ENCODE assay signal across 1 mouse cellular context in the genomic region with DNA sequence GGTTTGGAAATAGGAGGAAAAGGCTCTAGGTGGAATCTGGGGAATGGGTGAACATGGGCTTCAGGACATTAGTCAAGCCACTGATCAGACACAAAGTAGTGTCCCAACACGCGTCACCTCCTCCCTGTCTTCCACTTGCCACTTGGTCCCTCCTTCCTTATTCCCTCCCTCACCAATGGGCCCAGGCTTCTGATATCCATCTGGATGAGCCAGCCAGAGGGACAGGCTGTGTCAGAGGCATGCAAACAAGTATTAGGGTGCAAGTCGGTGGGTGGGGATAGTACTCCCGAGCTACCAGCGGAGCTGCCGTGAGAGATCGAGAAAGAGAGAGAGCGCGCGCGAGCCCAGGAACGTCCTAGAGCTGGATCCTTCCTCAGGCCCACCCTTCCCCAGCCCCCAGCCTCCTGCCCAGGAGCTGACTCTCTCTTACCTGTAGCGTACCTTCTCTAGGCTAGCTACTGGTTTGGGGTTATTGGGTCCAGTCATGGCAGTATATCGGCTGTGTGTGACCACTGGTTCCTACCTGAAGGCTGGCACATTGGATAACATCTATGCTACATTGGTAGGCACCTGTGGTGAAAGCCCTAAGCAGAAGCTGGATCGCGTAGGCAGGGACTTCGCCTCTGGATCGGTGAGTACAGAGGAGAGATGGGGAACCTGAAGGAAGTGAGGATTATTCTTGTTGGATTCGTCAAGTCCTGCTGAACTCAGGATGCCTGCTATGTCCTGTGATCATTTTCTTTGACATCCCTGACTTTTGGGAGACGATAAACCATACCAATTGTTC.
TF ChIP-seq lines count a peak whose summit lies in the region.

No protein-coding gene starts in this region.

TF ChIP-seq in CH12.LX, 34 proteins besides CTCF, POLR2A, EP300 and RAD21:
- TF ChIP-seq JUND (conservative IDR thresholded peaks at IDR 0.05; ENCODE audit: low read depth, low read length), result no peak
